Comparison of ENCODE assay signal across 9 mouse cellular contexts in genomic region chr9:50752784-50753615, GRCm38 (mm10). TPM values are rescaled to one million over a fixed set of nuclear protein-coding genes. Genes with fewer than 3 reads are reported as not detected.
A peak's percentile ranks its signal among the peaks of the same experiment; 100 is the strongest.
DNase-seq lines count a peak whose midpoint lies in the region; ATAC-seq and TF ChIP-seq lines count a peak whose summit lies in the region.
"Had no signal": no experiment of that assay in that cellular context is flagged by ENCODE, and none has a peak within 500 bp of the region (broad histone marks: within the 10 kb centered on the region; RNA-seq: fewer than 3 reads in every experiment).

No protein-coding gene starts in this region.

- peak overlapping the region; percentile 93 for H3K9ac ChIP-seq in heart, embryonic 12.5 days
- peak overlapping the region; percentile 65 for H3K9ac ChIP-seq in lung, embryonic 16.5 days (ENCODE audit: low read length)
- H3K9ac ChIP-seq: hindbrain, embryonic 15.5 days had no signal

- H3K4me3 ChIP-seq in heart, embryonic 12.5 days, result peak overlapping the region; percentile 74
- peak overlapping the region; percentile 48 for H3K4me3 ChIP-seq in lung, embryonic 16.5 days (ENCODE audit: low read length)
- peak overlapping the region; percentile 28 for H3K4me3 ChIP-seq in testis, adult 2 months (ENCODE audit: control insufficient read depth, low read depth, low read length)
- H3K4me3 ChIP-seq: hindbrain, embryonic 15.5 days had no signal

- H3K27me3 ChIP-seq in heart, embryonic 12.5 days (replicated peaks), result no peaks in the 10 kb centered on the region
- no peaks in the 10 kb centered on the region for H3K27me3 ChIP-seq in lung, embryonic 16.5 days (ENCODE audit: control insufficient read depth, insufficient read depth, low read depth, low read length)
- H3K27me3 ChIP-seq in testis, adult 2 months (ENCODE audit: control insufficient read depth, insufficient read depth, low read length), result no peaks in the 10 kb centered on the region
- H3K27me3 ChIP-seq: hindbrain, embryonic 15.5 days had no signal

- WGBS in heart, embryonic 12.5 days, result 34% methylated on average over 17 of the region's 17 CpGs
- 54% methylated on average over 17 of the region's 17 CpGs for WGBS in lung, embryonic 16.5 days

- no peaks in the 10 kb centered on the region for H3K9me3 ChIP-seq in heart, embryonic 12.5 days (replicated peaks)
- no peaks in the 10 kb centered on the region for H3K9me3 ChIP-seq in lung, embryonic 16.5 days (ENCODE audit: control insufficient read depth, low read length)
- H3K9me3 ChIP-seq: hindbrain, embryonic 15.5 days had no signal

- H3K36me3 ChIP-seq in heart, embryonic 12.5 days, result peaks cover 21% of the 10 kb centered on the region
- H3K36me3 ChIP-seq in lung, embryonic 16.5 days (ENCODE audit: control insufficient read depth, insufficient read depth, low read length), result no peaks in the 10 kb centered on the region
- no peaks in the 10 kb centered on the region for H3K36me3 ChIP-seq in testis, adult 2 months (ENCODE audit: control insufficient read depth, insufficient read depth, low read length)
- H3K36me3 ChIP-seq: hindbrain, embryonic 15.5 days had no signal

- TF ChIP-seq CTCF in testis, adult 2 months (IDR thresholded peaks at IDR 0.05; ENCODE audit: control insufficient read depth, insufficient read depth, insufficient replicate concordance, low read depth, low read length), result no peak

- peak overlapping the region; percentile 66 for H3K4me2 ChIP-seq in heart, embryonic 12.5 days
- peak overlapping the region; percentile 61 for H3K4me2 ChIP-seq in lung, embryonic 16.5 days (ENCODE audit: low read depth, low read length)
- H3K4me2 ChIP-seq: hindbrain, embryonic 15.5 days had no signal

- ATAC-seq in frontal cortex, adult (ENCODE audit: low TSS enrichment), result peak; percentile 89
- peak; percentile 84 for ATAC-seq in heart, embryonic 12.5 days (ENCODE audit: insufficient number of reproducible peaks, low FRiP score)
- peak; percentile 91 for ATAC-seq in lung, embryonic 16.5 days (ENCODE audit: low read depth)

- peak overlapping the region; percentile 99 for H3K27ac ChIP-seq in heart, embryonic 12.5 days (ENCODE audit: poor library complexity, severe bottlenecking)
- peak overlapping the region; percentile 92 for H3K27ac ChIP-seq in lung, embryonic 16.5 days (ENCODE audit: low read length)
- H3K27ac ChIP-seq in testis, adult 2 months (ENCODE audit: control insufficient read depth, insufficient read depth, low read depth, low read length), result no peak overlapping the region
- H3K27ac ChIP-seq: hindbrain, embryonic 15.5 days had no signal

- H3K4me1 ChIP-seq in heart, embryonic 12.5 days (replicated peaks), result peaks cover 37% of the 10 kb centered on the region
- H3K4me1 ChIP-seq in lung, embryonic 16.5 days (replicated peaks; ENCODE audit: control insufficient read depth, insufficient read depth, low read length), result peaks cover 24% of the 10 kb centered on the region
- peaks cover 13% of the 10 kb centered on the region for H3K4me1 ChIP-seq in testis, adult 2 months (ENCODE audit: control insufficient read depth, insufficient read depth, low read length)

- no peak for DNase-seq in frontal cortex, postnatal 14 days (ENCODE audit: low spot score in 2 of 2)
- DNase-seq in cerebellum, adult 9-11 months, result peak; percentile 83
- peak; percentile 72 to 84 for DNase-seq in kidney, postnatal 4 days
- DNase-seq in thymus, postnatal 0 days (ENCODE audit: low spot score), result no peak

- TF ChIP-seq POLR2A in testis, adult 2 months (IDR thresholded peaks at IDR 0.05; ENCODE audit: control insufficient read depth, low read depth, low read length), result no peak

RNA-seq across cellular contexts. Expression of gene Hspb2, which starts 0.8 kb away (rescaled TPM):
- polyA plus RNA-seq in heart, embryonic 12.5 days (2016; fragmentation: Nextera tagmentation; extraction: Ambion mirVana), result 284 and 285 TPM in 2 replicates
- polyA plus RNA-seq in lung, embryonic 16.5 days (2015; fragmentation: Nextera tagmentation; extraction: Ambion mirVana), result 21.1 and 26.2 TPM in 2 replicates
- 2.3 and 3.6 TPM in 2 replicates for polyA plus RNA-seq in testis, adult 2 months (2012; rRNA removed)
- polyA plus RNA-seq in thymus, postnatal 0 days (2015; fragmentation: Nextera tagmentation; extraction: Ambion mirVana), result 2.0 and 2.7 TPM in 2 replicates

RNA-seq across cellular contexts. Expression of gene Cryab, which starts 1.9 kb away (rescaled TPM):
- 1,032 and 1,048 TPM in 2 replicates for polyA plus RNA-seq in heart, embryonic 12.5 days (2016; fragmentation: Nextera tagmentation; extraction: Ambion mirVana)
- polyA plus RNA-seq in lung, embryonic 16.5 days (2015; fragmentation: Nextera tagmentation; extraction: Ambion mirVana), result 173 and 174 TPM in 2 replicates
- 4.4 and 6.0 TPM in 2 replicates for polyA plus RNA-seq in testis, adult 2 months (2012; rRNA removed)
- 17.2 and 17.5 TPM in 2 replicates for polyA plus RNA-seq in thymus, postnatal 0 days (2015; fragmentation: Nextera tagmentation; extraction: Ambion mirVana)

RNA-seq across cellular contexts. Expression of gene 2310030G06Rik, which starts 6.7 kb away (rescaled TPM):
- polyA plus RNA-seq in heart, embryonic 12.5 days (2016; fragmentation: Nextera tagmentation; extraction: Ambion mirVana), result 9.5 and 13.2 TPM in 2 replicates
- polyA plus RNA-seq in lung, embryonic 16.5 days (2015; fragmentation: Nextera tagmentation; extraction: Ambion mirVana), result 14.9 and 18.5 TPM in 2 replicates
- polyA plus RNA-seq in testis, adult 2 months (2012; rRNA removed), result 1.6 and 2.1 TPM in 2 replicates
- polyA plus RNA-seq in thymus, postnatal 0 days (2015; fragmentation: Nextera tagmentation; extraction: Ambion mirVana), result 6.2 and 6.3 TPM in 2 replicates

RNA-seq across cellular contexts. Expression of gene Dixdc1, which starts 13.7 kb away (rescaled TPM):
- polyA plus RNA-seq in heart, embryonic 12.5 days (2016; fragmentation: Nextera tagmentation; extraction: Ambion mirVana), result 9.2 and 10.8 TPM in 2 replicates
- polyA plus RNA-seq in lung, embryonic 16.5 days (2015; fragmentation: Nextera tagmentation; extraction: Ambion mirVana), result 6.9 and 8.1 TPM in 2 replicates
- polyA plus RNA-seq in testis, adult 2 months (2012; rRNA removed), result 14.1 and 15.0 TPM in 2 replicates
- 0.91 and 1.0 TPM in 2 replicates for polyA plus RNA-seq in thymus, postnatal 0 days (2015; fragmentation: Nextera tagmentation; extraction: Ambion mirVana)

RNA-seq across cellular contexts. Expression of gene Fdxacb1, which starts 15.0 kb away (rescaled TPM):
- polyA plus RNA-seq in heart, embryonic 12.5 days (2016; fragmentation: Nextera tagmentation; extraction: Ambion mirVana), result 8.0 and 10.3 TPM in 2 replicates
- 13.8 and 15.0 TPM in 2 replicates for polyA plus RNA-seq in lung, embryonic 16.5 days (2015; fragmentation: Nextera tagmentation; extraction: Ambion mirVana)
- polyA plus RNA-seq in testis, adult 2 months (2012; rRNA removed), result 5.3 and 5.8 TPM in 2 replicates
- 8.4 and 9.1 TPM in 2 replicates for polyA plus RNA-seq in thymus, postnatal 0 days (2015; fragmentation: Nextera tagmentation; extraction: Ambion mirVana)

Comparison
In these comparisons a context has a peak if more than half of its experiments do, and no peak if none do; other contexts are left out.
1. DNase-seq: peak in cerebellum, adult 9-11 months (single experiment) and kidney, postnatal 4 days (2 of 2); none in frontal cortex, postnatal 14 days (0 of 2) and thymus, postnatal 0 days (single experiment).
2. RNA of gene Hspb2, which starts 0.8 kb away (polyA plus RNA-seq): 284 to 285 TPM in heart, embryonic 12.5 days; 21.1 to 26.2 TPM in lung, embryonic 16.5 days, 2.0 to 2.7 TPM in thymus, postnatal 0 days and 2.3 to 3.6 TPM in testis, adult 2 months; every median in the first group is over 10 times any median in the second.
3. Peak in every context shown above with its lines, with median percentiles within 50 percentile points of each other: ATAC-seq and H3K4me3 ChIP-seq.